Mouse (Mus musculus) spleen, postnatal 14 days (tissue): ENCODE measurements around the gene Smcp.

Experiments
- DNase-seq, 2 experiments: peaks; one replicate each; pipeline ENCODE4 v3.0.0; 2021 to 2022; ENCODE audit warnings: low spot score in 2 of 2

Smcp gene

DNA sequence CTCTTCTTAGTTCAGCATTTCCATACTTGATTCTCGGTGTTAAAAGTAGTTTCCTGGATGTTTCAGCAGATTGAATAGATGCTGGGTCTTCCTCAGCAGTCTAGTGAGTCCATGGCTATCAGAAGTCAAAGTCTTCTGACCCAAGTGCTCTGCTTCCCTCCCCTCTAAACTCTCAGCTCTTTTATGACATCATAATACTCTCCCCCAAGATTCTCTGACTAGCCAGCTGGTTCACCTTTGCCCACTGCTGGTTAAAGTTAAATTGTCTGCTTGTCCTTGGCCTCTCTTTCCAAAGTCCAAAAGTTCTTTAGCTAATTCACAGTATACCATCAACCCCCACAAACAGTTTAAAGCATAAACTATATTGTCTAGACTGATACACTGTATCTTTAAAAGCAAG, at the start of gene Smcp:
Gene Smcp (minus strand): TSS at position 140 of the 400 bp plus-strand sequence.
- DNase-seq, result no peak

- DNase-seq, result no peak
Measured at GRCm38 (mm10) chr3:92638653-92638991, 49.8 kb upstream of the Smcp start.

GRCm38 (mm10) chr3:92637745-92638652, 49.2 kb upstream of the Smcp start:
- DNase-seq, result no peak

GRCm38 (mm10) chr3:92621560-92621959, 32.8 kb upstream of the Smcp start, which contains the start of gene Lce6a:
TSS of gene Lce6a (minus strand) at chr3:92621660.
- no peak for DNase-seq

GRCm38 (mm10) chr3:92609804-92610203, 21.0 kb upstream of the Smcp start:
- DNase-seq, result no peak

- DNase-seq, result no peak
Measured at GRCm38 (mm10) chr3:92607392-92607791, 18.6 kb upstream of the Smcp start, which contains the start of gene 2210017I01Rik. TSS of gene 2210017I01Rik (minus strand) at chr3:92607492.

DNA sequence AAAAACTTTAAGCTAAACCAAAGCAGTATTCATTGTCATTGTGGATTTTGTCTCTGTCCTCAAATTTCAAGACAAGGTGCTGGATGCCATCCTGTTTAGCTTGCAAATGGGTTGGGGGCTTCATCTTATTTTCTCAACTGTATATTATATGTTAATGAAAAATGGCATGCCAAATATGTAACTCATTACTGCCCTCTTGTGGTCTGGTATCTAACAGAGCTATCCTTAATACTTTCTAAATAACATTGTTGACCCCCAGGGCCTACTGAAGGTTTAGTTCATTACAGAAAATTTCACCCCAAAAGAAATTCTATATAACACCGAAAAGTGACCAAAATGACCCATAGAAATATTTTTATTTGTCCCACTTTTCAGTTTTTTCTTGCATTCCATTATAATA, 13.4 kb upstream of the Smcp start:
- no peak for DNase-seq

GRCm38 (mm10) chr3:92600456-92600855, 11.7 kb upstream of the Smcp start:
- DNase-seq, result no peak

- no peak for DNase-seq
Measured at GRCm38 (mm10) chr3:92599973-92600372, 11.2 kb upstream of the Smcp start.

GRCm38 (mm10) chr3:92598429-92598828, 9.6 kb upstream of the Smcp start:
- no peak for DNase-seq

DNA sequence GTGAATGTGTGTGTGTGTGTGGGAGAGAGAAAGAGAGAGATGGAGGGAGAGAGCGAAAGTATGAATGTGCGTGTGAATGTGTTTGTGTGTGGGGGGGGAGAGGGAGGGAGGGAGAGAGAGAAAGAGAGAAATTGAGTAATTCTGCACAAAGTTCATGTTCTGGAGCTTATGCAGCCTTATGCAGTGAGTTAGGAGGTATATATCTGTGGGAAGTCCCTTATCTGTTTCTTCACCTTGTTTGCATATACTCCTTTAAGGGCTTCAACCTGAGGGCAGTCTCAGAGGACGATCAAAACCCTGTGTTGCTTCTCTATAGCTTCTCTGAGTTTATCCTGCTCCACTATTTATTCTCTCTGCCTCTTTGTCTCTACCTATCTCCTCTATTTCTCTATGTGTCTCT, 1.6 kb downstream of the Smcp start:
- DNase-seq, result no peak

GRCm38 (mm10) chr3:92585055-92585454, 3.7 kb downstream of the Smcp start:
- no peak for DNase-seq

- DNase-seq, result no peak
Measured at GRCm38 (mm10) chr3:92583164-92583826, 5.5 kb downstream of the Smcp start.

DNA sequence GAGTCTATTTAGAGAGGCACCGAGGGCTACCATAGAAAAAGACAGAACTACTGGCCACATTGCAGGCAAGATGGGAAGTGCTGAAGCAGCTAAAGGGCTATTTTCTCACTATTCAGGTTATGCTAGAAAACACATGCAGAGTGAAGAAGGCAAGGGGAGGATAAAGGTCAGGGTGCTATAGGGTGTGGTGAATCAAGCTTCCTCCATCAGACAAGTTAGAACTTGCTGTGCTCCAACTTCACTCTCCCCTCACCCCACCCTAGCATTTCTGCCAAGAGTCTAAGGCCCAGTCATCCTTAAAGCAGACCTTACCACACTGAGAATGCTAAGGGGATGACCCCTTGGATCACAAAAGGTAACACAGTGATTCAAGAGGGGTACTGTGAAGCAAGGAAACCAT, 9.3 kb downstream of the Smcp start:
- no peak for DNase-seq

GRCm38 (mm10) chr3:92578652-92579413, 10.0 kb downstream of the Smcp start:
- no peak for DNase-seq

GRCm38 (mm10) chr3:92573449-92574041, 15.3 kb downstream of the Smcp start, which contains the start of gene Ivl:
TSS of gene Ivl (minus strand) at chr3:92573735.
- no peak for DNase-seq

DNA sequence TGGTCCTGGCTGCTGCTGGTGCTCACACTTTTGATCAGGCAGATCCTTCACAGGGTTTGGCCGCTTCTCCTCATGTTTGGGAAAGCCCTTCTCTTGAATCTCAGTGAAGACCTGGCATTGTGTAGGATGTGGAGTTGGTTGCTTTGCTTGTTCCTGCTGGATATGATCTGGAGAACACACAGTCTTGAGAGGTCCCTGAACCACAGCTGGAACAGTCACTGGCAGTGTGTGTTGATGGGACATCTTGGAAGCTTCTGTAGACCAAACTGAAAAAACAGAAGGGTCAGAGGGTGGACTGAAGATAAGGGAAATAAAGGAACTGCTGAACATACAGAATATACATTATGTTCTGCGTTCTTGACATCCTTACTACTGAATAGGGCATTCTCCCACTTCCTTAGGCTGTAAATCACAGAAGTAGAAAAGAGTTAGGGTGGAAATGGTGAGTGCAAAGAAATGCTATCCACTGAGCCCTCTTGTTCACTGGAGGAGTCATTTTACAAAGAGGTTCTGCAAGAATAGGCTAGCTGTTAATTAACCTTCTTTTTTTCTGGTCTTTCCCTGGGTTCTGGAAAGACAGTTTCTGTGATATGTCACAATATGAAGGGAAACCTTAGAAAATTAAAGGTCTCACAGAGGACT, 16.2 kb downstream of the Smcp start:
- no peak for DNase-seq

DNA sequence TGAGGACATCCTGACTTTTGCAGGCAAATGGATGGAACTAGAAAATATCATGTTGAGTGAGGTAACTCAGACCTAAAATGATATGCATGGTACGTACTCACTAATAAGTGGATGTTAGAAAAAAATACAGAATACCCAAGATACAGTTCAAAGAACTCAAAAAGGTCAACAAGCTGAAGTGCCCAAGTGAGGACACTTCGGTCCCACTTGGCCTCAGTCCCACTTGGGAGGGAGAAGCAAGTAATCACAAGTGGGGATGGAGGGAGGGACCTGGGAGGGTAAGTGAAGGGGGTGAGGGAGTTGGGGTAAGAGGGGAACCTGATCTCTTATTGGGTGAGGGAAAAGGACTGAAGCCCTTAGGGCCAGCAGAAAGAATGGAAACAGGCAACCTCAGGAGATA, 20.0 kb downstream of the Smcp start:
- no peak for DNase-seq

DNA sequence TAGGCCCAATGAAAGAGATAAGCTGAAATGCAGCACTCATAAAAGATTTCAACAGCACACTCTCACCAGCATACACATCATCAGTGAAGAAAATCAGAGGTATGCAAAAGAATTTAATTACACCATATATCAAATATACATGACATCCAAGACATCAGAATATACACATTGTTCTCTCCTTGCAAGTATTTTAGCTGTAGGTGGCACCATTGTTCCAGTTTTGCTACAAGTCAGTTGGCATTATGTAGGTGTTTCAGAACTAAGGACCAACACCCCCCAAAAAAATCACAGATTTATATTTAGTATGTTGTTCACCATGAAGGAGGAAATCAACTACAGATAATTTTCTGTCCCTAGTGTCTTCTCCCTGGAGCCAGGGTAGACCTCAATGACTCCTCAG, 23.4 kb downstream of the Smcp start:
- no peak for DNase-seq

DNA sequence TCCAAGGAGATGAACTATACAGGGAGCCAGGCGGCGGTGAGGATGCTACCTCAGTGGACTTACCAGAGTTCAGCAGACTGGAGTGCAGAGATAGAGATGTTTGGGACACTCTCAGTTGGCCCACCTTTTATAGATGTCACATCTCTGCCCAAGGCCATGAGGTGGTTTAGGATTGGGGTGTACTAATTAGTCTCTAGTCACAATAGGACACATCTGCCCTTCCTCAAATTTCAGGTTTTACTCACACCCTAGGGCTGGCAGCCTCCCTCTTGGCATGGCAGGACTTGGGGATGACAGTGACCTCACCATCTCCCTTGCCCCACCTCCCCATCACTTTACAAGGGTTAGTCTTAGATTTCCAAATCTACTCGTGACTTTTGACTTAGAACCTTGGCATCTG, 54.4 kb downstream of the Smcp start, which contains the start of gene 2310046K23Rik:
Gene 2310046K23Rik (minus strand): TSS at position 101 of the 400 bp plus-strand sequence.
- DNase-seq, result no peak
